ENCODE assay signal across 11 mouse cellular contexts in genomic region chr13:45486598-45486997, GRCm38 (mm10). TPM values are rescaled to one million over a fixed set of nuclear protein-coding genes. Genes with fewer than 3 reads are reported as not detected.
DNase-seq lines count a peak whose midpoint lies in the region; ATAC-seq and TF ChIP-seq lines count a peak whose summit lies in the region.
"Had no signal": no experiment of that assay in that cellular context is flagged by ENCODE, and none has a peak within 500 bp of the region (broad histone marks: within the 10 kb centered on the region; RNA-seq: fewer than 3 reads in every experiment).

No protein-coding gene starts in this region.

- TF ChIP-seq CTCF in midbrain, postnatal 0 days (IDR thresholded peaks at IDR 0.05): no peak

- H3K4me2 ChIP-seq in midbrain, postnatal 0 days (ENCODE audit: low read depth, low read length, poor library complexity, severe bottlenecking): no peak overlapping the region
- H3K4me2 ChIP-seq in midbrain, embryonic 13.5 days (replicated peaks): no peak overlapping the region

- DNase-seq in midbrain, postnatal 0 days (ENCODE audit: low spot score): peak; percentile 52
- DNase-seq in heart, postnatal 4 days: peak; percentile 90
- peak; percentile 82 for DNase-seq in lung, postnatal 36 days
- no peak for DNase-seq in right cerebral cortex, adult 2 months (ENCODE audit: low spot score in 2 of 2)
- DNase-seq in spleen, adult 18-20 months: no peak

- no peak overlapping the region for H3K27ac ChIP-seq in midbrain, postnatal 0 days (ENCODE audit: low read depth, low read length)
- no peak overlapping the region for H3K27ac ChIP-seq in midbrain, embryonic 13.5 days
- H3K27ac ChIP-seq in brown adipose tissue, adult 24 weeks (replicated peaks; ENCODE audit: low read depth, low read length): peak overlapping the region; percentile 75

- no peaks in the 10 kb centered on the region for H3K4me1 ChIP-seq in midbrain, postnatal 0 days (ENCODE audit: insufficient read depth, low read length)
- H3K4me1 ChIP-seq in midbrain, embryonic 13.5 days (replicated peaks): no peaks in the 10 kb centered on the region
- H3K4me1 ChIP-seq in brown adipose tissue, adult 24 weeks (ENCODE audit: control insufficient read depth, insufficient read depth, insufficient read length, low read length): peaks cover 3% of the 10 kb centered on the region; the same call in 1 of the 2 replicates

- H3K4me3 ChIP-seq in midbrain, postnatal 0 days (ENCODE audit: low read depth, low read length): no peak overlapping the region
- no peak overlapping the region for H3K4me3 ChIP-seq in midbrain, embryonic 13.5 days (replicated peaks)
- no peak overlapping the region for H3K4me3 ChIP-seq in brown adipose tissue, adult 24 weeks (ENCODE audit: insufficient read depth, low read depth, low read length)
- H3K4me3 ChIP-seq: myocyte had no signal

- WGBS in midbrain, postnatal 0 days: 73% methylated on average over 2 of the region's 2 CpGs
- 80% methylated on average over 2 of the region's 2 CpGs for WGBS in midbrain, embryonic 13.5 days

- no peaks in the 10 kb centered on the region for H3K36me3 ChIP-seq in midbrain, postnatal 0 days (ENCODE audit: insufficient read depth, low read length)
- H3K36me3 ChIP-seq in midbrain, embryonic 13.5 days: no peaks in the 10 kb centered on the region

- H3K9me3 ChIP-seq in midbrain, postnatal 0 days (ENCODE audit: low read length): no peaks in the 10 kb centered on the region
- H3K9me3 ChIP-seq in midbrain, embryonic 13.5 days: no peaks in the 10 kb centered on the region

- no peak for ATAC-seq in midbrain, postnatal 0 days (ENCODE audit: low FRiP score)
- ATAC-seq in midbrain, embryonic 13.5 days: no peak
- ATAC-seq in granulocyte monocyte progenitor cell, adult 5-6 weeks (replicated peaks; ENCODE audit: poor library complexity, severe bottlenecking): no peak
- ATAC-seq: intestine, embryonic 16.5 days; Patski had no signal

- H3K9ac ChIP-seq in midbrain, postnatal 0 days (replicated peaks; ENCODE audit: low read length, poor library complexity, severe bottlenecking): no peak overlapping the region
- no peak overlapping the region for H3K9ac ChIP-seq in midbrain, embryonic 13.5 days (replicated peaks)

- no peaks in the 10 kb centered on the region for H3K27me3 ChIP-seq in midbrain, postnatal 0 days (ENCODE audit: insufficient read depth, low read length)
- H3K27me3 ChIP-seq in midbrain, embryonic 13.5 days: no peaks in the 10 kb centered on the region
- H3K27me3 ChIP-seq: Patski had no signal

RNA-seq across cellular contexts. Expression of gene Gmpr, which starts 20.6 kb away (rescaled TPM):
- 23.3 and 29.2 TPM in 2 replicates for total RNA-seq in midbrain, postnatal 0 days (2014; rRNA removed)
- polyA plus RNA-seq in midbrain, postnatal 0 days (2015; fragmentation: Nextera tagmentation; extraction: Ambion mirVana): 36.7 and 39.5 TPM in 2 replicates
- 19.0 and 20.4 TPM in 2 replicates for polyA plus RNA-seq in midbrain, embryonic 13.5 days (2015; fragmentation: Nextera tagmentation; extraction: Ambion mirVana)
- polyA plus RNA-seq in brown adipose tissue, adult 24 weeks (2012; ENCODE audit: insufficient read depth, insufficient read length, missing spikeins): 74.5 and 79.6 TPM in 2 replicates
- 100 to 1,000 TPM; 161 to 187 TPM for total RNA-seq in heart, postnatal 4 days (2021)
- 16.4 and 22.5 TPM in 2 replicates for total RNA-seq in granulocyte monocyte progenitor cell, adult 5-6 weeks (2014; fragmentation: Nextera tagmentation)
- 12.9 and 13.4 TPM in 2 replicates for total RNA-seq in granulocyte monocyte progenitor cell, adult 5-6 weeks (2017)

Comparison
In these comparisons a context has a peak if more than half of its experiments do, and no peak if none do; other contexts are left out.
1. DNase-seq: peak in midbrain, postnatal 0 days (single experiment), heart, postnatal 4 days (single experiment) and lung, postnatal 36 days (single experiment); none in right cerebral cortex, adult 2 months (0 of 2) and spleen, adult 18-20 months (0 of 2).